Mouse (Mus musculus): ENCODE data around the gene Il1f8. TPM values are rescaled to one million over a fixed set of nuclear protein-coding genes. Genes with fewer than 3 reads are reported as not detected.

The Il1f8 gene
- total RNA-seq (2023) = not detected

DNA sequence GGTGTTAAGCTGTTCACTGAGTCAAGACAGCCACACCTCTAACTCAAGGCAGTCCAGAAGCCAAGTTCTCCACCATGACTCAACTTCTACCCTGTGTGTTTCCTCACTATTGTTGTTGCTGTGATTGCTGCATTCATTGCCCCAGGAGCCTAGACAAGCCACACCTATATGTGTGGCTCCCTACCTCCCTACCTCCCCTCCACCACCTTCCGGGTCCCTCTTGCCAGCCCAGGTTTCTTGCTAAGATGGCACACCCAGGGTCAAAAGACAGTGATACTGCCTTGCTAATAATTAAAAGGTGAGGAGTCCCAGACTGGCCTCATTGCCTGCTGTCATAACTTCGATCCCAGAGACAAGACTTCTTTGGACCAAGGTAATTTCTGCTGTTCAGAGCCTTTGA, at the start of gene Il1f8:
Gene Il1f8 (plus strand): TSS at position 301 of the 400 bp plus-strand sequence.

GRCm38 (mm10) chr2:24186176-24186575, 33.2 kb downstream of the Il1f8 start, which contains the start of gene Il1f9:
Gene Il1f9, plus strand, starts transcription at chr2:24186476.

Other genes with a start within 250 kb of the Il1f8 start
- not detected for gene Hnmt, start 103.8 kb upstream of the Il1f8 start, total RNA-seq (2023)
- gene Tbpl2, start 56.6 kb upstream of the Il1f8 start, total RNA-seq (2023) = not detected
- not detected for gene Il1f9, start 33.3 kb downstream of the Il1f8 start, total RNA-seq (2023)
- not detected for gene Il1f6, start 62.3 kb downstream of the Il1f8 start, total RNA-seq (2023)
- gene Il1f5, start 123.8 kb downstream of the Il1f8 start, total RNA-seq (2023) = not detected
- not detected for gene Il1f10, start 138.0 kb downstream of the Il1f8 start, total RNA-seq (2023)
- gene Il1rn, start 183.7 kb downstream of the Il1f8 start, total RNA-seq (2023) = under 1 TPM in 1 of 2 experiments, not detected in 1; 0.50 TPM
- gene Psd4, start 214.4 kb downstream of the Il1f8 start, total RNA-seq (2023) = 100 to 1,000 TPM; 193 to 213 TPM